Mouse (Mus musculus) forebrain, postnatal 0 days (tissue): Measurements from ENCODE around the gene Wasf3. TPM values are rescaled to one million over a fixed set of nuclear protein-coding genes. Genes with fewer than 3 reads are reported as not detected.
"Not testable (repeated sequence)": the region's sequence is repeated elsewhere in the genome, so short reads cannot be mapped to it uniquely, and the experiment has no call there.

Source experiments
- ATAC-seq: fragments of 200-750 bp; cut with Nextera tagmentation; 2 replicates; pipeline ENCODE4 v1.8.0; 2017; ENCODE audit warnings: mild to moderate bottlenecking, moderate library complexity
- DNase-seq: peaks from one replicate; pipeline ENCODE4 v3.0.0-alpha.2; 2015
- H3K27ac ChIP-seq: fragments of 300-500 bp; sonication (generic); 2 replicates; pipeline ENCODE4 v1.5.1; 2014; ENCODE audit warnings: low read depth, mild to moderate bottlenecking, antibody characterized with exemption, low read length, moderate library complexity, mixed read lengths
- H3K27me3 ChIP-seq: fragments of 300-500 bp; sonication (generic); 2 replicates; pipeline ENCODE4 v1.6.1; 2014; ENCODE audit warnings: mild to moderate bottlenecking, low read length, mixed read lengths; ENCODE audit not compliant: insufficient read depth
- H3K36me3 ChIP-seq: fragments of 300-500 bp; sonication (generic); 2 replicates; pipeline ENCODE4 v1.6.1; 2014; ENCODE audit warnings: mild to moderate bottlenecking, moderate library complexity; ENCODE audit not compliant: insufficient read depth
- H3K4me1 ChIP-seq: fragments of 300-500 bp; sonication (generic); 2 replicates; pipeline ENCODE4 v1.6.1; 2014; ENCODE audit warnings: antibody characterized with exemption; ENCODE audit not compliant: insufficient read depth
- H3K4me2 ChIP-seq: fragments of 300-500 bp; sonication (generic); 2 replicates; pipeline ENCODE4 v1.6.1; 2014; ENCODE audit warnings: low read depth, mild to moderate bottlenecking, moderate library complexity
- H3K4me3 ChIP-seq: fragments of 300-500 bp; sonication (generic); 2 replicates; pipeline ENCODE4 v1.5.1; 2014; ENCODE audit warnings: low read depth, low read length, mixed read lengths
- H3K9ac ChIP-seq: fragments of 300-500 bp; sonication (generic); 2 replicates; pipeline ENCODE4 v1.6.1; 2014; ENCODE audit warnings: mild to moderate bottlenecking
- H3K9me3 ChIP-seq: fragments of 300-500 bp; sonication (generic); 2 replicates; pipeline ENCODE4 v1.6.1; 2016; ENCODE audit warnings: low read length
- CTCF ChIP-seq: sonication (generic); IDR thresholded peaks from 2 replicates; pipeline ENCODE4 v1.5.1; 2016; ENCODE audit warnings: antibody characterized with exemption, control low read depth, low read depth
- WGBS: fragments of 180-500 bp; shearing (Covaris S2); extraction: QIAGEN DNeasy Blood & Tissue Kit; methylation state at CpG from one replicate; pipeline ENCODE4 v1.1.7; 2014; 5-methylcytosine and 5-hydroxymethylcytosine counted together
- polyA plus RNA-seq: library from polyadenylated mRNA; unstranded; fragments of >200 nt; fragmentation: Nextera tagmentation; extraction: Ambion mirVana; gene quantifications from 2 replicates; pipeline ENCODE4 v1.2.1, GENCODE M21; 2015
- total RNA-seq: library from RNA; depleted of rRNA; stranded (reverse); fragments of >200 nt; gene quantifications from 2 replicates; pipeline ENCODE4 v1.2.3, GENCODE M21; 2014

Wasf3 gene
- total and polyA plus RNA-seq, 2 experiments from 2014 or later = 14.3 to 33.0 TPM

DNA sequence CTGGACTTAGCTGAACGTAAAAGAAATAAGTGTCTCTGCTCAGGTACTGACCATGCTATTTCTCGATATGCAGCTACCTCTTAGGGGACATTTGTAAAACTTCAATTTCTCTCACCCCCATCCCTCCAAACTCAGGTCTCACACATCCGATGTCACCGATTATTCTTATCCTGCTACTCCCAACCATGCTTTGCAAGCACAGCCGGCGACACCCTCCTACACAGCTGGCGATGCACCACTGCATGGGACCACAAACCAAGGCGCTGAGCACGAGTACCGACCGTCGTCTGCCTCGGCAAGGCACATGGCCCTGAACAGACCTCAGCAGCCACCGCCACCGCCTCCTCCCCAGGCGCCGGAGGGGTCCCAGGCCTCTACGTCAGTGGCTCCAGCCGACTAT lies 81.9 kb downstream of the Wasf3 start:
- Histone ChIP-seq H3K27me3 (no peaks in the 10 kb centered on the region), H3K36me3 (no peaks in the 10 kb centered on the region; the same call in 1 of the 2 replicates), H3K9ac (no peak overlapping the region), H3K4me3 (no peak overlapping the region), H3K27ac (no peak overlapping the region), H3K4me2 (no peak overlapping the region), H3K9me3 (no peaks in the 10 kb centered on the region), H3K4me1 (no peaks in the 10 kb centered on the region)
- ATAC-seq (no peak), DNase-seq (no peak)
- no peak for TF ChIP-seq CTCF
- WGBS = 95% methylated on average over 19 of the region's 19 CpGs

DNA sequence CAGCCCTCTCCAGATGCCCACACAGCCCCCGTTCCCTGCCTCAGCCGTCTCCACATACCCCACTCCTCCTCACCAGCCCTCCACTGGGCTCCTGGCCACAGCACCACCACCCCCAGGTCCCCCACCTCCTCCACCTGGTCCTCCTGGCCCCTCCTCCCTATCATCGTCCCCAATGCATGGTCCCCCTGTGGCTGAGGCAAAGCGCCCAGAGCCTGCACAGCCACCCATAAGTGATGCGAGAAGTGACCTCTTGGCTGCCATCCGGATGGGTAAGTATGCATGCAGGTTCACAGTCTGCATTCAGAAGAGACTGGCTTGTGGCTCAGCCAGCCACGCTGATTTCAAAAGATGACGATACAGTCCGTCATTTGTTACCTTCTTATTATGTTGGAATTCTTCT lies 83.5 kb downstream of the Wasf3 start:
- 74% methylated on average over 9 of the region's 9 CpGs for WGBS
- DNase-seq (no peak), ATAC-seq (peak; percentile 14; the same call in 1 of the 2 replicates)
- H3K4me1 ChIP-seq = no peaks in the 10 kb centered on the region
- H3K4me3 ChIP-seq = no peak overlapping the region
- H3K27ac ChIP-seq = no peak overlapping the region
- H3K27me3 ChIP-seq = no peaks in the 10 kb centered on the region
- H3K36me3 ChIP-seq = no peaks in the 10 kb centered on the region; the same call in 1 of the 2 replicates
- no peak overlapping the region for H3K9ac ChIP-seq
- no peak for TF ChIP-seq CTCF
- no peaks in the 10 kb centered on the region for H3K9me3 ChIP-seq
- H3K4me2 ChIP-seq = no peak overlapping the region

DNA sequence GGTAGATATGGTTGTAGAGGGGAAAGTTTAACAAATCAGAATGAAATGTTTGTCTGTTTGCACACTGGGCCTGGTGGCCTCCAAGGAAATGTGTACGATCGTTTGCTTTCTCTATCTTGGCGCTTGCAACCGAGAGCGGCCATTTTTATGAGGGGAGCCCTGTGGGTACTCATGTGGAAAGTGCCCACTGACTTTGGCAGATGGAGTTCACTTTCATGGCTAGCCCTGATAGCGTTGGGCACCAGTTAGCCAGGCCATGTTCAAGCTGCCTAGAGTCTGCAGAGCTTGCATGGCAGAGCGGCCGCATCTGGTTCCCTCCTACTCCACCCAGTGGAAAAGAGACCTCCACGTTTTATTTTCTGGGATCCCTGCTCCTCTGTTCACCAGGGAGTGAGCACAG lies 86.0 kb downstream of the Wasf3 start:
- DNase-seq (no peak), ATAC-seq (no peak; the same call in 1 of the 2 replicates)
- TF ChIP-seq CTCF = no peak
- Histone ChIP-seq H3K9ac (no peak overlapping the region), H3K4me2 (no peak overlapping the region), H3K4me1 (no peaks in the 10 kb centered on the region), H3K9me3 (no peaks in the 10 kb centered on the region), H3K27ac (no peak overlapping the region), H3K4me3 (no peak overlapping the region), H3K27me3 (no peaks in the 10 kb centered on the region), H3K36me3 (no peaks in the 10 kb centered on the region)
- WGBS = 93% methylated on average over 9 of the region's 9 CpGs

DNA sequence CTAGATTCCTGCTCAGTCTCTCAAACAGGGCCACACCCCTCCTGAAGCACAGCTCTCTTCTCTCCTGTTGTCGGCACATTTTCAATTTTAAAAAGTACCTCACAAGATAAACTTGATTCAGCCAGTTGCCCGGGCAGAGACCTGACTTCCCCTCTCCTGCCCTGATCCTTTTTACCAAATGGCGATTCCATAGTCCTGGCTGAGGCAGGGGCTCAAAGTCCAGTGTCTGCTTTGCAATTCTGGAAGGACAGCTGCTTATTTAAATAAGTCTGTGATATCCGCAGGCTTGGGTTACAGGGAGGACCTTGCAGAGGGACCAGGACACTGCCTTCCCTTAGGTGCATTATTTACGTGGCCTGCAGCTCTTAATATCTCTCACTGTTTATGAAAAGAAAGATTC lies 86.5 kb downstream of the Wasf3 start:
- H3K27me3 ChIP-seq = no peaks in the 10 kb centered on the region
- ATAC-seq (no peak), DNase-seq (no peak)
- no peaks in the 10 kb centered on the region for H3K4me1 ChIP-seq
- WGBS = 91% methylated on average over 5 of the region's 5 CpGs
- no peaks in the 10 kb centered on the region for H3K9me3 ChIP-seq
- H3K4me3 ChIP-seq = no peak overlapping the region
- no peaks in the 10 kb centered on the region for H3K36me3 ChIP-seq
- H3K27ac ChIP-seq = no peak overlapping the region
- H3K4me2 ChIP-seq = no peak overlapping the region
- no peak overlapping the region for H3K9ac ChIP-seq
- TF ChIP-seq CTCF = no peak

DNA sequence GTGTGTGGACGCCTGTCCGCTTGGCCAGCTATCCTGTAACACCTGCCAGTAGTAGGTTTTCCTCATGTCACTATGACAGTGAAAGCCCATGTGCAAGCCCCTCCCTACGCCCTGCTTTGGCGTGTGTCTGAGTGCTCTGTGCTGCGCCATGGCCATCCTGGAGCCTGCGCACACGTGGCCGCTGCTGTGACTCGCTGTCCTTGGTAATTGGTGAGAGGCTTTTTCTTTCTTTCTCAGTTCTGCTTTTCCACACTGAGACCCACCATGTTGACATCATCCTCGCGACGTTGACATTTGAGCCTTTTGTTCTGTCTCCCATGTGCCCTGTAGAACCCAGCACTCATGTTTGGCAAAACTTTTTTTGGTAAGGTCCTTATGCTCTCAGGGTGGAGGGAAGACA lies 87.0 kb downstream of the Wasf3 start:
- H3K9me3 ChIP-seq = no peaks in the 10 kb centered on the region
- DNase-seq (no peak), ATAC-seq (peak; percentile 40)
- H3K9ac ChIP-seq = no peak overlapping the region
- TF ChIP-seq CTCF = no peak
- 89% methylated on average over 12 of the region's 12 CpGs for WGBS
- no peaks in the 10 kb centered on the region for H3K36me3 ChIP-seq
- no peak overlapping the region for H3K4me3 ChIP-seq
- H3K4me1 ChIP-seq = no peaks in the 10 kb centered on the region
- no peak overlapping the region for H3K27ac ChIP-seq
- H3K27me3 ChIP-seq = no peaks in the 10 kb centered on the region
- no peak overlapping the region for H3K4me2 ChIP-seq

DNA sequence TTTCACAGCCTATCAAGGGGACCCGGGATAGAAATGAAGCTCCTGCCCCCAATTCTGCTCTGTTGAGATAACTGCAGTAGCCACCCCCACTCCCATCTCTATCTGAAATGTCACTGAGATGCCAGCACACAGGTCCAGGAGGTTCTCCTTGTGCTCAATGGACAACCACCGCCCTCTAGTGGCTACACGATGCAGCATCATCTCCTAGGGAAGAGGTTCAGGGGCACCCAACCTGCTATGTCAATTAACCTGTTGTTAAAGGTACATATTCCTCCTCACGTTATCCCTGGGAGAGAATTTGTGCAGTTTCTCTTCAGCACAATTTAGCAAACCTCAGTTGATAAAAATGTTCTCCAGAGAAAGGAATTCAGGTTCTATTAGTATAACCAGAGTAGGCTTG lies 94.8 kb downstream of the Wasf3 start:
- not testable (repeated sequence) for H3K9ac ChIP-seq, H3K4me2 ChIP-seq, H3K4me1 ChIP-seq, H3K27me3 ChIP-seq, H3K4me3 ChIP-seq, ATAC-seq, H3K9me3 ChIP-seq, H3K36me3 ChIP-seq, H3K27ac ChIP-seq
- WGBS = 9% methylated on average over 4 of the region's 4 CpGs
- DNase-seq = peak; percentile 36
- TF ChIP-seq CTCF = peak; percentile 73

DNA sequence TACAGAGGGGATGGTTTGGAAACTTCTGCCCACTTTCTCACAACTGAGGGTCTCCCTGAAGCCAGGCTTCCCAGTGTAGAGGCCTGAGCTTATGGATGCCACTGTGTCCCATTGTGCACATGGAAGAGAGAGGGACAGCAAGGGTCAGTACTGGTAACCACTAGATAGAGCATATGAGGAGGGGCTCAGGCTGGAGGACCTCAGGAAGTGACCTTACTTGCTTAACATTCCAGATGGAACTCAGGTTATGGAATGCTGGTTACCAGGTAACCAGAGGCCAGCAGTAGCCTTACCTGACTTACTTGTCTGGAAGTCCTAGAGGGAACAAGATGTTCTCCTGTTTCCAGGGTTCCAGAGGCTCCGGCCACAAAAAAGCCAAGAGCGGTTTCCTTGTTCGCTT lies 96.9 kb downstream of the Wasf3 start, which contains the start of gene Gm6408:
Gm6408 (plus strand) TSS at position 301 of the 400 bp plus-strand sequence.
- H3K27me3 ChIP-seq, H3K9me3 ChIP-seq, DNase-seq, H3K36me3 ChIP-seq, H3K4me2 ChIP-seq, ATAC-seq, H3K9ac ChIP-seq, H3K4me3 ChIP-seq, H3K4me1 ChIP-seq, H3K27ac ChIP-seq: not testable (repeated sequence)
- WGBS = no CpG with 5 or more reads among the region's 3 CpGs

DNA sequence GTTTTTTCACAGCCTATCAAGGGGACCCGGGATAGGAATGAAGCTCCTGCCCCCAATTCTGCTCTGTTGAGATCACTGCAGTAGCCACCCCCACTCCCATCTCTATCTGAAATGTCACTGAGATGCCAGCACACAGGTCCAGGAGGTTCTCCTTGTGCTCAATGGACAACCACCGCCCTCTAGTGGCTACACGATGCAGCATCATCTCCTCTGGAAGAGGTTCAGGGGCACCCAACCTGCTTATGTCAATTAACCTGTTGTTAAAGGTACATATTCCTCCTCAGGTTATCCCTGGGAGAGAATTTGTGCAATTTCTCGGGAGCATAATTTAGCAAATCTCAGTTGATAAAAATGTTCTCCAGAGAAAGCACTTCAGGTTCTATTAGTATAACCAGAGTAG lies 104.2 kb downstream of the Wasf3 start:
- peak; percentile 28 for DNase-seq

DNA sequence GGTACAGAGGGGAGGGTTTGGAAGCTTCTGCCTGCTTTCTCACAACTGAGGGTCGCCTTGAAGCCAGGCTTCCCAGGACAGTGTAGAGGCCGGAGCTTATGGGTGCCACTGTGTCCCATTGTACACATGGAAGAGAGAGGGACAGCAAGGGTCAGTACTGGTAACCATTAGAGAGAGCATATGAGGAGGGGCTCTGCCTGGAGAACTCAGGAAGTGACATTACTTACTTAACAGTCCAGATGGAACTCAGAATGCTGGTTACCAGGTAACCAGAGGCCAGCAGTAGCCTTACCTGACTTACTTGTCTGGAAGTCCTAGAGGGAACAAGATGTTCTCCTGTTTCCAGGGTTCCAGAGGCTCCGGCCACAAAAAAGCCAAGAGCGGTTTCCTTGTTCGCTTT lies 106.3 kb downstream of the Wasf3 start, which contains the start of gene Gm6370:
Gm6370 (plus strand) TSS at position 301 of the 400 bp plus-strand sequence.
- not testable (repeated sequence) for H3K4me1 ChIP-seq, H3K27ac ChIP-seq, H3K36me3 ChIP-seq, DNase-seq, H3K4me2 ChIP-seq, ATAC-seq, H3K4me3 ChIP-seq, H3K9me3 ChIP-seq, H3K9ac ChIP-seq, H3K27me3 ChIP-seq
- no CpG with 5 or more reads among the region's 5 CpGs for WGBS

More for the DNA sequence above, 104.2 kb downstream of the Wasf3 start:
- WGBS = 13% methylated on average over 3 of the region's 4 CpGs
- H3K9me3 ChIP-seq, H3K4me2 ChIP-seq, H3K27ac ChIP-seq, H3K27me3 ChIP-seq, H3K4me3 ChIP-seq, ATAC-seq, H3K4me1 ChIP-seq, H3K9ac ChIP-seq, H3K36me3 ChIP-seq: not testable (repeated sequence)
- peak; percentile 50 for TF ChIP-seq CTCF

DNA sequence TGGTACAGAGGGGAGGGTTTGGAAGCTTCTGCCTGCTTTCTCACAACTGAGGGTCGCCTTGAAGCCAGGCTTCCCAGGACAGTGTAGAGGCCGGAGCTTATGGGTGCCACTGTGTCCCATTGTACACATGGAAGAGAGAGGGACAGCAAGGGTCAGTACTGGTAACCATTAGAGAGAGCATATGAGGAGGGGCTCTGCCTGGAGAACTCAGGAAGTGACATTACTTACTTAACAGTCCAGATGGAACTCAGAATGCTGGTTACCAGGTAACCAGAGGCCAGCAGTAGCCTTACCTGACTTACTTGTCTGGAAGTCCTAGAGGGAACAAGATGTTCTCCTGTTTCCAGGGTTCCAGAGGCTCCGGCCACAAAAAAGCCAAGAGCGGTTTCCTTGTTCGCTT lies 117.3 kb downstream of the Wasf3 start, which contains the start of gene 4930449I24Rik:
4930449I24Rik (plus strand) TSS at position 301 of the 400 bp plus-strand sequence.
- H3K27me3 ChIP-seq, H3K4me3 ChIP-seq, H3K36me3 ChIP-seq, H3K9ac ChIP-seq, H3K4me2 ChIP-seq, ATAC-seq, H3K4me1 ChIP-seq, H3K9me3 ChIP-seq, H3K27ac ChIP-seq, DNase-seq: not testable (repeated sequence)
- no CpG with 5 or more reads among the region's 5 CpGs for WGBS
